Mouse (Mus musculus): Measurements from ENCODE around the gene Slit3. TPM values are rescaled to one million over a fixed set of nuclear protein-coding genes. Genes with fewer than 3 reads are reported as not detected.

Slit3 gene
- total RNA-seq, 2 experiments from 2014 or later: 33.0 to 56.8 TPM

DNA sequence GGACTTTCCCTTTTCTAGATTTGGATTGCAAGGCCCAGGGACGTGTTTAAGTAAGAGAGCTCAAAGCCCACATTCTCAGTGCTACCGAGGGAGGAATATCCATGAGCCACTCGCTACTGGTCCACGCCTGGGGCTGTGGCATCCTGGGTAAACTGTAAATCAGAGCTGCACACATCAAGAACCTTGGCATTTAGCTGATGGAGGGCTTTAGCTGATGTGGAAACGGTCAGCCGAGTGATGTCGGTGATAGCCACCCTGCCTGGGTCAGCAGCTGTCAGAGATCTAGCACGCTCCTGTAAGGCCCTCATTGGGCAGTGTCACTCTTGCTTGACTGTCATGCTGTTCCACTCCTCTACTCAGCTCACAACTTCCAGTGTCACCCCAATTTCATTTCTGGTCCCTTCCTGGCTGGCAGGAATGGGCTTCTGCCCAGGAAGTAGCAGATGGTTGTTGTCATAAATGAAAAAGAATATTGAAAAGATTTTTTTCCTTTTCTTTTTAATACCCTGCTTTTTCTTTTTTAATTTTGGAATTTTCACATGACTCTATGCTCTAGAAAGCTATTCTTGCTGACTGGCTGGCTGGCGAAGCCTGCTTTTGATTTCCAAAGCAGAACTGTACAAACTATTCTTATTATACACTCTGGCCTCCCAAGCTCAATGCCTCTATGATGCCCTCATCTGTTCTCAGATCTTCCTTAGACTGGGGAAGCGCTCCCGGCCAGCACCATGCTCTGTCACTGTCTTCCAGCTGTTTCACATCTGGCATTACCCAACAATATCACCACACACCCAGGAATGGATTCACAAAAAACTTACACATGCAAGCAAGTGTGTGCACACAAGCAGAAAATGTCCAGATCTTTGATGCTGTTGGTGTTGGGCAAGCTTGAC lies 635.6 kb downstream of the Slit3 start:
- peak; percentile 49 to 61 for DNase-seq

Small RNA genes lying within 50 kb of the gene (microRNA-seq; reads per million reads assigned to microRNA genes)
- 32.3 reads per million, percentile 39 among the genes with 10 or more reads in this experiment for gene Mir218-2
